Mouse (Mus musculus): ENCODE results near the gene Gga1. TPM values are rescaled to one million over a fixed set of nuclear protein-coding genes. Genes with fewer than 3 reads are reported as not detected.

Gga1 gene
- total and polyA plus RNA-seq, 2 experiments from 2014 or later, result 42.9 to 55.7 TPM

DNA sequence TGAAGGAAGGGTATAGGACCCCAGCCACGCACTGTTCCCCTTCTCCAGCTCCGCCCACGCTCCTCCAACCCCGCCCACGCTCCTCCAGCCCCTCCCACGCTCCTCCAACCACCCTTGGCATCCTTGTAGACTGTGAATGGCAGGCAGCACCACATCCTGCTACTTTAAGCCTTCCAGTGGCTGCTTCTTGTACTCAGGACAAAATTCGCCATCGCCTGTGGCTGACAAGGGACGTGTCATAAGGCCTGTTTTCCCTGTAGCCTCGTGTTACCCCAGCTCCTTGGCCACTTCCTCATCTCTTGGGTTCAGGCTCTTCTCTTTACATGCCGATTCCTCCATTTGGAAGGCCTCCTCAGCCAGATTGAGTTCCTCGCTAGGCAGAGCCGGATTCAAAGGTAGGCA, 13.1 kb upstream of the Gga1 start:
- Histone ChIP-seq H3K4me3 (ENCODE audit: low read depth, low read length) (no peak overlapping the region), H3K27ac (ENCODE audit: low read depth, low read length) (no peak overlapping the region), H3K36me3 (ENCODE audit: insufficient read depth) (no peaks in the 10 kb centered on the region), H3K4me2 (ENCODE audit: low read depth) (no peak overlapping the region), H3K9ac (no peak overlapping the region), H3K27me3 (ENCODE audit: insufficient read depth, low read length) (no peaks in the 10 kb centered on the region), H3K4me1 (ENCODE audit: insufficient read depth) (no peaks in the 10 kb centered on the region), H3K9me3 (ENCODE audit: low read length) (no peaks in the 10 kb centered on the region)
- 41% methylated on average over 13 of the region's 13 CpGs for WGBS
- no peak for TF ChIP-seq CTCF (IDR thresholded peaks at IDR 0.05; ENCODE audit: low read depth)
- ATAC-seq (no peak), DNase-seq (no peak)

DNA sequence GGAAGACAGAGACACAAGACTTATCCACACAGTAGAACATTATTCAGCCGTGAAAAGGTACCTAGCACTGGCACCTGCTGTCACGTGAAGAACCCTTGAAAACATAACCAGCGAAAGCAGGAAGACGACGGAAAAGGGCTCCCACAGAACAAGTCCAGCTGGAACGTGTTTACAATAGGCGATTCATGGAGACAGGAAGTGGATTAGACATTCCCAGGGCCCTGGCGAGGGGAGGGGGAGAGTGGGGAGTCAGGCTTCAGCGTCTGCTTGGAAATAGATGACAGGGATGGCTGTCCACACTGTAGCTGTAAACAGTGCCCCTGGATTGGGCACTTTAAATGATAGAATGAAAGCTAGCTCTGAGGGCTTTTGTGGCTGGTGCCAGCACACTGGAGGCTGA, 8.6 kb upstream of the Gga1 start:
- H3K4me1 ChIP-seq (ENCODE audit: insufficient read depth), result no peaks in the 10 kb centered on the region
- H3K4me2 ChIP-seq (ENCODE audit: low read depth), result no peak overlapping the region
- peak overlapping the region; percentile 37 for H3K27ac ChIP-seq (ENCODE audit: low read depth, low read length)
- DNase-seq (peak; percentile 56), ATAC-seq (peak; percentile 91)
- TF ChIP-seq CTCF (IDR thresholded peaks at IDR 0.05; ENCODE audit: low read depth), result no peak
- 9% methylated on average over 9 of the region's 9 CpGs for WGBS
- no peak overlapping the region for H3K4me3 ChIP-seq (ENCODE audit: low read depth, low read length)
- H3K36me3 ChIP-seq (ENCODE audit: insufficient read depth), result no peaks in the 10 kb centered on the region
- no peaks in the 10 kb centered on the region for H3K27me3 ChIP-seq (ENCODE audit: insufficient read depth, low read length)
- no peak overlapping the region for H3K9ac ChIP-seq
- no peaks in the 10 kb centered on the region for H3K9me3 ChIP-seq (ENCODE audit: low read length)

- Histone ChIP-seq H3K27me3 (ENCODE audit: insufficient read depth, low read length) (no peaks in the 10 kb centered on the region), H3K9me3 (ENCODE audit: low read length) (no peaks in the 10 kb centered on the region), H3K4me1 (ENCODE audit: insufficient read depth) (no peaks in the 10 kb centered on the region), H3K36me3 (ENCODE audit: insufficient read depth) (no peaks in the 10 kb centered on the region), H3K27ac (ENCODE audit: low read depth, low read length) (peak overlapping the region; percentile 37; the same call in 1 of the 2 replicates), H3K9ac (no peak overlapping the region), H3K4me2 (ENCODE audit: low read depth) (no peak overlapping the region), H3K4me3 (ENCODE audit: low read depth, low read length) (no peak overlapping the region)
- ATAC-seq (peak; percentile 67), DNase-seq (no peak)
- no peak for TF ChIP-seq CTCF (IDR thresholded peaks at IDR 0.05; ENCODE audit: low read depth)
- WGBS, result 27% methylated on average over 7 of the region's 7 CpGs
Measured at GRCm38 (mm10) chr15:78868826-78869233, 8.2 kb upstream of the Gga1 start.

DNA sequence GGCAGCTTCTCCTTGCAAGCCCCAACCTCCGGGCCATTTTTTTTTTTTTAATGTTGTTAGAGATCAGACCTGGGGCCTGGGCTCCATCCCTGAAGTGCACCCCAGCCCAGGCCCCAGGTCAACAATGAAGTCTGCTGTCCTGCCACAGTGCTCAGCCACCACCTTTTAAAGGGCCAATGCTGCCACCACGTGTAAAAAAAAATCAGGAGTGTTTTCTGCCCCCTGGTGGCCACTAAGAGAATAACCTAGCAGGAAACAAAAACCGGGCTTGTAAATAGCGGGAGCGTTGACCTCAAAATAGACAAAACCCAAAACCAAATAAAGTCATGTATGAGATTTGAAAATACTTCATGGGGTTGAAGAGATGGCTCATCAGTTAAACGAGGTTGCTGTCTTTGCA, 7.2 kb upstream of the Gga1 start:
- Histone ChIP-seq H3K27ac (ENCODE audit: low read depth, low read length) (no peak overlapping the region), H3K4me3 (ENCODE audit: low read depth, low read length) (no peak overlapping the region), H3K4me1 (ENCODE audit: insufficient read depth) (no peaks in the 10 kb centered on the region), H3K9me3 (ENCODE audit: low read length) (no peaks in the 10 kb centered on the region), H3K27me3 (ENCODE audit: insufficient read depth, low read length) (no peaks in the 10 kb centered on the region), H3K9ac (no peak overlapping the region), H3K4me2 (ENCODE audit: low read depth) (no peak overlapping the region), H3K36me3 (ENCODE audit: insufficient read depth) (no peaks in the 10 kb centered on the region)
- peak; percentile 77 for TF ChIP-seq CTCF (IDR thresholded peaks at IDR 0.05; ENCODE audit: low read depth)
- DNase-seq (peak; percentile 70), ATAC-seq (no peak)
- 30% methylated on average over 6 of the region's 6 CpGs for WGBS

GRCm38 (mm10) chr15:78872021-78872608, 4.9 kb upstream of the Gga1 start:
- no peak for ATAC-seq
- no peak overlapping the region for H3K4me3 ChIP-seq (ENCODE audit: low read depth, low read length)

DNA sequence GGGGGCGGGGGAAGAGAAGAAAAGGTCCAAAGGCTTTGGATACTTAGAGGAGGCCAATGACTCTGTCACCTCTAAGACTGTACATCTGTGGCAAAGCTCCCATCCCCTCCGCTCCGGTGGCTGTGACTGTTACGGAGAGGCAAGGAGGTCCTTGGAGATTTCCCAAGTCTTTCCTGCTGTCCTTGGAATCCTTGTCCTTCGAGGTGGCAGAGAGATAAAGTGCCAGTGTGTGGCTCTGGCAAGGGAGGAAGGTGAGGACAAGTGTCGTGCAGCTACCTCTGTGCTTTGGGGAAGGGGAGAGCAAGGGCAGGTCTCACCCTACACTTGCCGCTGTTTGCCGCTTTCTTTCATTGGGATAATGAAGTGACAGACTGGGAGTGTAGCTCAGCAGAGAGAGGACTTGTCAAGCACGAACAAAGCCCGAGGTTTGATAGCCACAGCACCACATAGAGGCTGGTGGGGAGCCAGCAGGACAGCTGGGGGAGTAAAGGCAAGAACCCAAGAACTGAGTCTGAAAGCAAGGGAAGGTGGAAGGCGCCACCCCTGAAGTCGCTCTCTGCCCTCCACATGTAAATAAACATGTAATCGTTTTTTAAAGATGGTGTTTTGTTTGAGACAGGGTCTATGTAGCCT, 3.1 kb upstream of the Gga1 start:
- 0 out of 2 replicates have a peak overlapping the region, but pooled peaks have one; percentile 10 for H3K9ac ChIP-seq
- TF ChIP-seq CTCF (IDR thresholded peaks at IDR 0.05; ENCODE audit: low read depth), result peak; percentile 31
- ATAC-seq (no peak), DNase-seq (peak; percentile 69)
- H3K36me3 ChIP-seq (ENCODE audit: insufficient read depth), result no peaks in the 10 kb centered on the region
- H3K4me1 ChIP-seq (ENCODE audit: insufficient read depth), result peaks cover 7% of the 10 kb centered on the region
- H3K4me2 ChIP-seq (ENCODE audit: low read depth), result 0 out of 2 replicates have a peak overlapping the region, but pooled peaks have one; percentile 5
- H3K4me3 ChIP-seq (ENCODE audit: low read depth, low read length), result no peak overlapping the region
- no peaks in the 10 kb centered on the region for H3K27me3 ChIP-seq (ENCODE audit: insufficient read depth, low read length)
- H3K9me3 ChIP-seq (ENCODE audit: low read length), result no peaks in the 10 kb centered on the region
- peak overlapping the region; percentile 70 for H3K27ac ChIP-seq (ENCODE audit: low read depth, low read length)
- WGBS, result 34% methylated on average over 13 of the region's 13 CpGs

More at GRCm38 (mm10) chr15:78872021-78872608, 4.9 kb upstream of the Gga1 start:
- Histone ChIP-seq H3K4me1 (ENCODE audit: insufficient read depth) (no peaks in the 10 kb centered on the region), H3K27me3 (ENCODE audit: insufficient read depth, low read length) (no peaks in the 10 kb centered on the region), H3K27ac (ENCODE audit: low read depth, low read length) (no peak overlapping the region), H3K36me3 (ENCODE audit: insufficient read depth) (no peaks in the 10 kb centered on the region), H3K4me2 (ENCODE audit: low read depth) (no peak overlapping the region), H3K9ac (no peak overlapping the region), H3K9me3 (ENCODE audit: low read length) (no peaks in the 10 kb centered on the region)
- no peak for DNase-seq
- TF ChIP-seq CTCF (IDR thresholded peaks at IDR 0.05; ENCODE audit: low read depth), result no peak
- WGBS, result 56% methylated on average over 5 of the region's 5 CpGs

DNA sequence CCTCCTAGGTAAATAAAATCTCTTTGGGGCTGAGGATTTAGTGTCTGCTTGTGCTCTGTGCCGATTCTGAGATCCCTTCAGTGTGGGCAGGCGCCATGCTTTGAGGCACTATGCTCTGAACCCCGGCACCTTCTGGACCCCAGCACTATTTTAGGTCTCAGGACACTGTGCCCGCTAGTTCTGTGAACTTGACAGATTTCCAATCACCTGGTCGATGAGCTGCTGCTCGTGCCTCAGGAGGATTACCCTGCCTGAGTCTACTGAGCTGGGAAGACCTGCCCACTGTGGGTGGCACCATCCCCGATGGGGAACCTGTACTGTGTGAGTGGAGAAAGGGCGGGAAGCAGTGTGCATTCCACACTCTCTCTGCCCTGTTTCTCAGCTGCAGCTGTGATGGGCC, 2.0 kb upstream of the Gga1 start:
- Histone ChIP-seq H3K9ac (no peak overlapping the region), H3K4me2 (ENCODE audit: low read depth) (no peak overlapping the region), H3K27me3 (ENCODE audit: insufficient read depth, low read length) (no peaks in the 10 kb centered on the region), H3K4me1 (ENCODE audit: insufficient read depth) (peaks cover 7% of the 10 kb centered on the region), H3K4me3 (ENCODE audit: low read depth, low read length) (no peak overlapping the region), H3K36me3 (ENCODE audit: insufficient read depth) (0 out of 2 replicates have a peak, but pooled peaks cover under 1% of the 10 kb centered on the region), H3K9me3 (ENCODE audit: low read length) (no peaks in the 10 kb centered on the region), H3K27ac (ENCODE audit: low read depth, low read length) (no peak overlapping the region)
- 75% methylated on average over 8 of the region's 8 CpGs for WGBS
- DNase-seq (no peak), ATAC-seq (no peak)
- TF ChIP-seq CTCF (IDR thresholded peaks at IDR 0.05; ENCODE audit: low read depth), result no peak
